Mouse (Mus musculus) heart, embryonic 10.5 days (tissue): ENCODE data around the gene Adamts12. TPM values are rescaled to one million over a fixed set of nuclear protein-coding genes. Genes with fewer than 3 reads are reported as not detected.

Source experiments
- DNase-seq: peaks from one replicate; pipeline ENCODE4 v3.0.0-alpha.2; 2017; ENCODE audit warnings: low spot score
- H3K27ac ChIP-seq: fragments of 300-500 bp; sonication (generic); 2 replicates; pipeline ENCODE4 v1.5.1; 2016; ENCODE audit warnings: mild to moderate bottlenecking
- H3K27me3 ChIP-seq: fragments of 300-500 bp; sonication (generic); 2 replicates; pipeline ENCODE4 v1.6.1; 2016; ENCODE audit warnings: mild to moderate bottlenecking; ENCODE audit not compliant: poor library complexity, insufficient read depth, severe bottlenecking
- H3K36me3 ChIP-seq: fragments of 300-500 bp; sonication (generic); 2 replicates; pipeline ENCODE4 v1.6.1; 2016; ENCODE audit warnings: mild to moderate bottlenecking, moderate library complexity
- H3K4me1 ChIP-seq: fragments of 300-500 bp; sonication (generic); 2 replicates; pipeline ENCODE4 v1.6.1; 2016; ENCODE audit warnings: mild to moderate bottlenecking
- H3K4me3 ChIP-seq: fragments of 300-500 bp; sonication (generic); 2 replicates; pipeline ENCODE4 v1.5.1; 2016; ENCODE audit warnings: mild to moderate bottlenecking, moderate library complexity
- H3K9me3 ChIP-seq: fragments of 300-500 bp; sonication (generic); 2 replicates; pipeline ENCODE4 v1.6.1; 2016; ENCODE audit warnings: mild to moderate bottlenecking, moderate library complexity
- WGBS: fragments of 180-500 bp; shearing (Covaris S2); methylation state at CpG from one replicate; pipeline ENCODE4 v1.1.7; 2016; 5-methylcytosine and 5-hydroxymethylcytosine counted together
- polyA plus RNA-seq: library from polyadenylated mRNA; unstranded; fragments of >200 nt; fragmentation: Nextera tagmentation; extraction: Ambion mirVana; gene quantifications from 2 replicates; pipeline ENCODE4 v1.2.1, GENCODE M21; 2016

The Adamts12 gene
- polyA plus RNA-seq, 1 experiment from 2014 or later, result 2.1 TPM

DNA sequence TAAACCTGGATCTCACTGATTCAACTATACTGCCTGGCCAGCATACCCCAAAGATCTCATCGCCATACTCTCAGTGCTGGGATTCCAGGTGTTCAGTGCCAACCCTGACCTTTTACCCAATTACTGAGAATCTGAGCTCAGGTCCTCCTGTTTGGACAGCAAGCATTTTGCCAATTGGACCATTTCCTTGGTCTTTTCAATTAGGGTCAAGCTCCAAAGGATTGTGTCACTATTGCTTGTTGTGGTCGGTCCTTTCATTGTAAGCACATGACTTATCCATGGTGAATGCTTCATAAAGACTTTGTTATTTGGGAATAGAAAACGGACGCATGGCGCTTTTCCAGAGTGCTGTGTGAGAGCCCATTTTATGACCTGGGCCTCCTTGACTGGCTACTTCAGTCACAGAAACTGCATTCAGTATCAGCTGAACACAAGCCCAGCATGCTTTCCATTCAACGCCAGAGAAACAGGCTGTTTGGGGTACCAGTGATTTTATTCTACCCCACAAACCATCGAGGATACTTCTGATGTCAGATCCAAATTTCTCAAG lies 133.7 kb downstream of the Adamts12 start:
- Histone ChIP-seq H3K4me1 (no peaks in the 10 kb centered on the region), H3K27me3 (no peaks in the 10 kb centered on the region), H3K36me3 (no peaks in the 10 kb centered on the region), H3K4me3 (no peak overlapping the region), H3K27ac (no peak overlapping the region), H3K9me3 (no peaks in the 10 kb centered on the region)
- WGBS, result 88% methylated on average over 7 of the region's 7 CpGs
- DNase-seq, result no peak

DNA sequence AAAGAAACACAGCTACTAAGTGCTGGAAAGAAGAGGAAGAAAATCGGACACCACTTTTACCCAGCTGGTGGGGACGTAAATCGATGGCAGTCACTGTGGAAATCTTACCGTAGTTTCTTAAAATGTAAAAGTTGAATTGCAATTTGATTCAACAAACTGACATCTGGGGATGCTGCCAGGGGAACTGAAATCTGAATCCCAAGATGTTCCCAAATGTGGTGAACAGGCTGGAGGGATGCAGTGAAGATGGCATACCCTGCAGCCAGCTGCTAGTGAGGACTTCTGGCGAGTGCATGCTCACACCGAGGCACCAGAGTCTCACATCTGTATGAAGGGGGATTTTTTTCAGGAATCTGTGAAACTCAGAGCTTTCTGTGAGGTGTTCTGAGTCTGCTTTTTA lies 138.5 kb downstream of the Adamts12 start:
- no peaks in the 10 kb centered on the region for H3K9me3 ChIP-seq
- no peak overlapping the region for H3K4me3 ChIP-seq
- no peaks in the 10 kb centered on the region for H3K4me1 ChIP-seq
- no peaks in the 10 kb centered on the region for H3K27me3 ChIP-seq
- no peak for DNase-seq
- 80% methylated on average over 6 of the region's 6 CpGs for WGBS
- no peaks in the 10 kb centered on the region for H3K36me3 ChIP-seq
- H3K27ac ChIP-seq, result no peak overlapping the region

DNA sequence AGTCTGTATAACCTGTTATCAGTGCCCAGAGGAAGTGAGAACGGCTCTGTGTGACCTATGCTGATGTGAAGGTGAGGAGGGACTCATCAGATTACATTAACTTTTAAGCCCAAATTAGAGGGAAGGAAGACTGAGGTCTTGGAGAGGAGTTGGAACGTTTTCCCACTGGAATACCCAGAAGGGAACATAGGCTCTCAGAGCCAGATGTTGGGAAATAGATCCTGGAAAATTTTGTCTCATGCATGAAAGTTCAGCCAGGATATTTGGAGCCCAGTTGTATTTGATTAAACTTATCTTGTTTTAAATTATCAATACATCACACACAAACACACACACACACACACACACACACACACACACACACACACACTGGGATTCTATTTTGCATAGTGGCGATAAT lies 140.3 kb downstream of the Adamts12 start:
- H3K36me3 ChIP-seq, result no peaks in the 10 kb centered on the region
- no peaks in the 10 kb centered on the region for H3K27me3 ChIP-seq
- 68% methylated on average over 3 of the region's 3 CpGs for WGBS
- no peaks in the 10 kb centered on the region for H3K9me3 ChIP-seq
- H3K4me1 ChIP-seq, result no peaks in the 10 kb centered on the region
- no peak overlapping the region for H3K4me3 ChIP-seq
- no peak overlapping the region for H3K27ac ChIP-seq
- no peak for DNase-seq

DNA sequence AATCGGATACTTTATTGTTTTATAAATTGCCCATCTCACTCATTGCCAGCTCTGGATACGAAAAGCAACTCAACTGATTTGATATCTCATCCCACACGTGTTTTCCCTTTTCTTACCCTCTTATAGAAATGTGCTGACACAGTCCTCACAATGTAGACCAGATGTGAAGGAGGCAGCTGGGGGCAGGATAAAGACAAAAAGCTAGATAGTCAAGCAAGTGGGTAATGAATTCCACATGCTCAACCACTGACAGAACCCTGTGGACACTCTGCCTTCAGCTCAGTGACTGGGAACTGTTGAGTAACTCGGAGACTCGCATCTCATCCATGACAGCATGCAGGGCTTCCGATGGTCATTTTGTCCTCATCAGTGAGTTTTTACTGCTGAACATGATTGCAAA lies 146.4 kb downstream of the Adamts12 start:
- Histone ChIP-seq H3K27me3 (no peaks in the 10 kb centered on the region), H3K4me1 (no peaks in the 10 kb centered on the region), H3K36me3 (no peaks in the 10 kb centered on the region), H3K27ac (no peak overlapping the region), H3K9me3 (no peaks in the 10 kb centered on the region), H3K4me3 (no peak overlapping the region)
- no peak for DNase-seq
- WGBS, result 65% methylated on average over 6 of the region's 6 CpGs

DNA sequence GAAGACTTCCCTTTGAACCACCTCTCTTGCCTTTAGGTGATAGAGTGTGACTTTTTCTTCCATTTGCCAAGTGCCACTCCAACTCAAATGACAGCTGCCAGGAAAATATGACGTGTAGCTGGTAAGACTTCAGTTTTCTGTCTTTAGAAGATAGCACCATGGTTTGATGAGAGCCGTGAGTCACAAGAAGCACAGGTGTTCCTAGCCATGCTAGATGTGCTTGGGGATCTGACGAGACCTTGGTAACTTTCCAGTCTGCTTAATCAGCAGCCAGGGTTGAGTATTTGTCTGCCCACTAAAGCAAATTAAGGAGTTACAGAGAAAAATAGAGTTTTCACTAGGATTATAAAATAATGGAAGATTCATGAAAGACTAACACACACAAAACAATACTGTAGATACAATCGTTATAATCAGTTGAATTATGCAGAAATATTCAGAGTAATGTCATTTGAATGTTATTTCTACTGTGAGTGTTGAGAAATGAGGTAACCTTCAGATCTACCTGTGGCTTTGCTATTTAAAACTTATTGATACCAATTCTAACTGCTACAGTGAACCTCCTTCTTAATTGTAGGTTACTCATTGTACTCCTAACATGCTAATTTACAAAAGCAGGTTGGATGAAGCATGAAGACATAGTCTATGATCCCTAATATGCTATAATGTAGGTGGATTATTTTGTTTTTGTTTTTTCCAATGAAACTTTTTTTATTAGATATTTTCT lies 169.5 kb downstream of the Adamts12 start:
- Histone ChIP-seq H3K36me3 (no peaks in the 10 kb centered on the region), H3K27ac (no peak overlapping the region), H3K4me3 (no peak overlapping the region), H3K9me3 (no peaks in the 10 kb centered on the region), H3K4me1 (no peaks in the 10 kb centered on the region), H3K27me3 (no peaks in the 10 kb centered on the region)
- DNase-seq, result no peak
- 73% methylated on average over 4 of the region's 4 CpGs for WGBS

DNA sequence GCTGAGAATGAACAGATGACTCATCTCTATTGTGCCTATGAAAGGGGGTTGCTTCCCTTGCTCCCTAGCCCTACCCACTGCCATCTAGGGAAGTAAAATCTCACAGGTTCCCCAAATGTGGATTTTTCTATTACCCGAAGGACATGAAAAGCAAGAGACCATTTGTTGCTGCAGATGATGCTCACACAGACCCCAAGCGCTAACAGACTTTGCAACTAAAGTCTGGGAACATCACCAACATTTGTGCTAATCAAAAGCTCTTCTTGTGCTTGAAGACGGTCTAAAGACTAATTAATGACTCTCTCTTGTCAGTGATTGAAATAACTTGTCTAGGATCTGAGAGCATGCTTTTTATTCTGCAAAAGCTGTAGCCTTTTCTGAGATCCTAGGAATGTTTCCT lies 175.8 kb downstream of the Adamts12 start:
- DNase-seq, result no peak
- H3K27ac ChIP-seq, result no peak overlapping the region
- H3K9me3 ChIP-seq, result no peaks in the 10 kb centered on the region
- H3K27me3 ChIP-seq, result no peaks in the 10 kb centered on the region
- 75% methylated on average over 3 of the region's 3 CpGs for WGBS
- no peak overlapping the region for H3K4me3 ChIP-seq
- H3K36me3 ChIP-seq, result no peaks in the 10 kb centered on the region
- H3K4me1 ChIP-seq, result no peaks in the 10 kb centered on the region

DNA sequence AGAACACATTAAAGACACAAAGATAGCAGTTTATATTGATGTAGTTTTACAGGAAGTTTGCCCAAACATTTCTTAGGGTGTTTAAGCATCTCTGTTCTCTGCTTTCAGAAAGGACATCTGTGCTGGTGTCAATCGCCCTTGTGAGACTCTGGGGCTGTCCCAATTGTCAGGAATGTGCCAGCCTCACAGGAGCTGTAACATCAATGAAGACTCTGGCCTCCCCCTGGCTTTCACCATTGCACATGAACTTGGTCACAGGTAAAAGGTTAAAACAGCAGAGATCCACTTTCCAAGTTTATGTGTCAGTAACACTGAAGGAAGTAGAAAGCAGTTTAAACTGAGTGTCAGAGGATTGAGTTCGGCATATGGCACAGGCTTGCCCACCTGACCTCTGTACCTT lies 176.7 kb downstream of the Adamts12 start:
- Histone ChIP-seq H3K9me3 (no peaks in the 10 kb centered on the region), H3K27me3 (no peaks in the 10 kb centered on the region), H3K27ac (no peak overlapping the region), H3K36me3 (no peaks in the 10 kb centered on the region), H3K4me3 (no peak overlapping the region), H3K4me1 (no peaks in the 10 kb centered on the region)
- DNase-seq, result no peak
- WGBS, result 70% methylated on average over 2 of the region's 2 CpGs

DNA sequence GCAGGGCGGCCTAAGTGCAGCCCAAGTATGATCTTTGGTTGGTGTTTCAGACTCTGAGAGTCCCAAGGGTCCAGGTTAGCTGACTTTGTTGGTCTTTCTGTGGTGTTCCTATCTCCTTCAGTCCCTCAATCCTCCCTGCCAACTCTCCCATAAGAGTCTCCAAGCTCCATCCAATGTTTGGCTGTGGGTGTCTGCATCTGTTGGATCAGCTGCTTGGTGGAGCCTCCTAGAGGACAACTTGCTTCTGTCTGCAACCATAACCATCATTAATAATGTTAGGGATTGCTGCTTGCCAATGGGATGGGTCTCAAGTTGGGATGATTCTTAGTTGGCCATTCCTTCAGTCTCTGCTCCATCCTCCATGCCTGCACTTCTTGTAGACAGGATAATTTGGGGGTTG lies 181.8 kb downstream of the Adamts12 start:
- WGBS, result 71% methylated on average over 1 of the region's 1 CpGs

DNA sequence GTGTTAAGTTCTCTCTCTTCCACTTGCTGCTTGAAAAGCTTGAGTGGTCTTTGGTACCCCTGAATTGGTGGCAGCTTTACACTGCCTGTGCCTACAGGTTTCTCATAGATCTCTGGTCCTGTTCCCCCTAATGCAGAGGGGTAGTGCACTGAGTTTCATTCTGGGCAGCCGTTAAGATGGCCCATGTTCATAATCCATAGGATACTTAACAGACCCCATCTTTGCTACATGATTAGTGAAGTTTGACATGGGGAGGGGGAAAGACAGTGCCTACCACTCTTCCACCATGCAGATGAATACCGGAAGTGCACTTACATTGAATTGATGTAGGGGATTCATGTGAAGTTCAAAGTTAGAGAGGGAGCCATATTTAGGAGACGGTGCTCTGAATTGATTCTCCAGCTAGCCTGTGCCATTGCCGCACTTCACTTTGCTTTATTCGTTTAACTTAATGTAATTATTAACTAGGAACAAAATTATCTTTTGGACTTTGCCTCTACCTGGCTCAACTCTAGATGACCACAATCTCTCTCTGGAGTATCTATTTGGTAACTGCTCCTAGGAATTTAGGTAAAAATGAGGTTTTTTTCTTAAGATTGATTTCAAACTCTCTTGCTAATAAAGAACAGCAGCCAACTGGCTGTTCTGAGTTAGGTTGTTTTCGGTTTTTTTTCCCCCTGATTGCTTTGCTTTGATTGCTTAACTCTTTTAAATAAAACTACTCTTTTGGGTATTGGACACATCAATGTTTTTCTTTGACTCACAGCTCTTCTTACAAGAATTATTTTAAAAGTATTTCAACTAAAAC lies 214.9 kb downstream of the Adamts12 start:
- WGBS, result 90% methylated on average over 6 of the region's 6 CpGs
- Histone ChIP-seq H3K4me3 (no peak overlapping the region), H3K36me3 (no peaks in the 10 kb centered on the region), H3K4me1 (no peaks in the 10 kb centered on the region), H3K27ac (no peak overlapping the region), H3K9me3 (no peaks in the 10 kb centered on the region), H3K27me3 (no peaks in the 10 kb centered on the region)
- no peak for DNase-seq

More for the DNA sequence above, 181.8 kb downstream of the Adamts12 start:
- no peak for DNase-seq
- Histone ChIP-seq H3K4me1 (no peaks in the 10 kb centered on the region), H3K27me3 (no peaks in the 10 kb centered on the region), H3K9me3 (no peaks in the 10 kb centered on the region), H3K36me3 (no peaks in the 10 kb centered on the region), H3K27ac (no peak overlapping the region), H3K4me3 (no peak overlapping the region)

DNA sequence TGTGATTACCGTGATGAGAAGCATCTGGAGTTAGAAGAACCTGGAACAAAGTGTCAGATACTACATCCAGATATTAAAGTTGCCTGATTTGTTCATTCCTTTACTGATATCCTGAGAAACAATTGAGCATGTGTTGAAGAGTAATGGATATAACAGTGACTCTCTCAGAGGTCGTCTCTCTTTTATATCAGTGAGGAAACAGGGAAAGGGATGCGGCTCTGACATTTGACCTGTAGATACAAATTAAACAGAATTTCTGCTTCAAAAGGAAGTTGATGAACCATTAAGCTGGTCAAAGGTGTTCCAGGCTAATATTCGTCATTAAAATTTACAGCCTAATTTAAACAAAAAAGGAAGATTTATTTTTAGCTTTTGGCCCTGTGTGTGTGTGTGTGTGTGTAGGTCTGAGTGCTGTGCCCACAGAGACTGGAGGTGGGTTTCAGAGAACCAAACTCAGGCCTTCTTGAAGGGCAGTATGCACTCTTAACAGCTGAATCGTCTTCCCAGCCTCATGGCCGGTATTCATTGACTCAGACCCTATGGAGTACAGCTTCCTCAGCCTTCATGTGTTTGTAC lies 216.2 kb downstream of the Adamts12 start:
- Histone ChIP-seq H3K27ac (no peak overlapping the region), H3K36me3 (no peaks in the 10 kb centered on the region), H3K4me3 (no peak overlapping the region), H3K9me3 (no peaks in the 10 kb centered on the region), H3K27me3 (no peaks in the 10 kb centered on the region), H3K4me1 (no peaks in the 10 kb centered on the region)
- DNase-seq, result no peak
- 71% methylated on average over 6 of the region's 6 CpGs for WGBS

DNA sequence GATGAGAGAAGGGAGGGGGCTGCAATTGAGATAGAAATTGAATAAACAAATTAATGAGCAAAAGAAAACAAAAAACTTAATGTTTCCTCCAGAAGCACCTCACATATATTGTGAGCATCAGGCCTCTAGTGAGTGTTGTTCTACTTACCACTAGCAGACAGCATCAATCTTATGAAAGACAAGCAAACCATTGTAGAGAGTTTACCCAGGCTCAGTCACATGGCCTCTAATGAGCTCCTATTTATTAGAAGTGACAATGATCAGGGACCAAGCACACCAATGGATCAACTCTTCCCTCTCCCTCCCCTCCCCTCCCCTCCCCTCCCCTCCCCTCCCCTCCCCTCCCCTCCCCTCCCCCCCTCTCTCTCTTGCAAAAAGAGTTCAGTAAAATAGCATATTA lies 218.6 kb downstream of the Adamts12 start:
- H3K36me3 ChIP-seq, result no peaks in the 10 kb centered on the region
- no peaks in the 10 kb centered on the region for H3K9me3 ChIP-seq
- H3K27me3 ChIP-seq, result no peaks in the 10 kb centered on the region
- no peaks in the 10 kb centered on the region for H3K4me1 ChIP-seq
- H3K4me3 ChIP-seq, result no peak overlapping the region
- no peak for DNase-seq
- H3K27ac ChIP-seq, result no peak overlapping the region

DNA sequence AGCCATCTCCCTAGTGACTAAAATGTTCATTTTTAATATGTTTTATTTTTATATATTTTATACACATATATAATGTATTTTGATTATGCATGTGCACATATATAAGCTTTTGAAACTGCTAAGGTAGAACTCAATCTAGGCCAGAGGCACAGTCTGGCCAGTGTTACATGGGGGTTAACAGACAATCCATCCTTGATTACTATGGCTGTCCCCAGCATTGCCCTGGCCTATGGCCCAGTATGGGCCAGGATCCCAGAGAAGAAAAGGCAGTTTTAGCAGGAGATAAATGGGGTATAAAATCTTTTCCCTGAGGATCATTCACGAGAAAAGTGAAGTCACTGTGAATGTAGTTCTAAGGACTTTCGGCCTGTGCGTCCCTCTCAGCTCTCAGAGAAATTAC lies 223.2 kb downstream of the Adamts12 start:
- no peak for DNase-seq
- Histone ChIP-seq H3K4me1 (no peaks in the 10 kb centered on the region), H3K4me3 (no peak overlapping the region), H3K9me3 (no peaks in the 10 kb centered on the region), H3K27ac (no peak overlapping the region), H3K36me3 (no peaks in the 10 kb centered on the region), H3K27me3 (no peaks in the 10 kb centered on the region)
- 94% methylated on average over 3 of the region's 3 CpGs for WGBS

DNA sequence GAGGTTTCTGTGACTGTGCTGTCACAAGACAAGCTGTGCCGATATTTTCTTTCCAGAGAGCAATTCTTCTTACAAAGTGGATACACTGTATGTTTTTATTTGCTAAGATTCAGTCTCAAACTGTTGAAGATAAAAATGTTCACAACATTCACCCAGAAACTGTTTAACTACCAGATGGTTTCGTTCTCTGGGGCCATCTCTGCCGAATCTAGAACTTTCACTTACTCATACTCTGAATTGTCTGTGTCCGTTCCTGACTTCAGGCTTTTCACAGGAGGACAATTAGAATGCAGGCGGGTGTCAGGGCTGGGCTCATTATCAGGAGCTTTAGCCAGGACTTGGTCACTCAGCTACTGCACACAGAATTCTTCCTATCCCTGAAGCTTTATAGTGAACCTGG lies 227.7 kb downstream of the Adamts12 start:
- no peak for DNase-seq
- Histone ChIP-seq H3K4me1 (no peaks in the 10 kb centered on the region), H3K9me3 (no peaks in the 10 kb centered on the region), H3K36me3 (no peaks in the 10 kb centered on the region), H3K27me3 (no peaks in the 10 kb centered on the region), H3K4me3 (no peak overlapping the region), H3K27ac (no peak overlapping the region)
- WGBS, result 77% methylated on average over 5 of the region's 5 CpGs
